Mouse (Mus musculus) bone marrow macrophage, adult 2 months (primary cell): ENCODE data around the gene Celf5.

Experiments used
- CTCF ChIP-seq: IDR thresholded peaks from 2 replicates; pipeline ENCODE4 v1.5.1; 2012; ENCODE audit warnings: low read depth, mild to moderate bottlenecking, low read length, moderate library complexity
- POLR2A ChIP-seq: IDR thresholded peaks from 2 replicates; pipeline ENCODE4 v1.6.1; 2012; ENCODE audit warnings: mild to moderate bottlenecking, low read depth, low read length, borderline replicate concordance

- TF ChIP-seq CTCF (no peak), POLR2A (no peak)
Observed at GRCm38 (mm10) chr10:81488081-81488480, 5.6 kb upstream of the Celf5 start.
